Mouse (Mus musculus) MN1 (cell line): ENCODE results near the gene Lhfpl2.
A peak's percentile ranks its signal among the peaks of the same experiment; 100 is the strongest.
"Not testable (repeated sequence)": the region's sequence is repeated elsewhere in the genome, so short reads cannot be mapped to it uniquely, and the experiment has no call there.

ENCODE experiments used
- DNase-seq: peaks from one replicate; pipeline ENCODE4 v3.0.0-alpha.2; 2016; ENCODE audit warnings: low spot score

The Lhfpl2 gene

GRCm38 (mm10) chr13:94057563-94058560 lies at the start of gene Lhfpl2:
Gene Lhfpl2 (plus strand): TSS chr13:94057796.
- DNase-seq, result peak; percentile 42

- DNase-seq, result peak; percentile 63
Observed at GRCm38 (mm10) chr13:94011996-94012575, 45.5 kb upstream of the Lhfpl2 start.

GRCm38 (mm10) chr13:94013986-94014385 lies 43.6 kb upstream of the Lhfpl2 start:
- DNase-seq, result no peak

GRCm38 (mm10) chr13:94024575-94024974 lies 33.0 kb upstream of the Lhfpl2 start:
- not testable (repeated sequence) for DNase-seq

GRCm38 (mm10) chr13:94029147-94029546 lies 28.4 kb upstream of the Lhfpl2 start:
- no peak for DNase-seq

GRCm38 (mm10) chr13:94030551-94030950 lies 27.0 kb upstream of the Lhfpl2 start:
- DNase-seq, result no peak

GRCm38 (mm10) chr13:94037313-94038051 lies 20.1 kb upstream of the Lhfpl2 start:
- no peak for DNase-seq

- DNase-seq, result no peak
Observed at GRCm38 (mm10) chr13:94038052-94038340, 19.6 kb upstream of the Lhfpl2 start.

- DNase-seq, result no peak
Observed at GRCm38 (mm10) chr13:94050036-94050435, 7.6 kb upstream of the Lhfpl2 start.

- DNase-seq, result no peak
Observed at GRCm38 (mm10) chr13:94050782-94051181, 6.8 kb upstream of the Lhfpl2 start.

GRCm38 (mm10) chr13:94057036-94057562 lies 497 bp upstream of the Lhfpl2 start:
- no peak for DNase-seq

GRCm38 (mm10) chr13:94058642-94059222 lies 1.1 kb downstream of the Lhfpl2 start:
- DNase-seq, result peak; percentile 33

- DNase-seq, result no peak
Observed at GRCm38 (mm10) chr13:94059373-94059772, 1.8 kb downstream of the Lhfpl2 start.

- no peak for DNase-seq
Observed at GRCm38 (mm10) chr13:94059778-94060177, 2.2 kb downstream of the Lhfpl2 start.

GRCm38 (mm10) chr13:94060461-94060860 lies 2.9 kb downstream of the Lhfpl2 start:
- DNase-seq, result no peak

GRCm38 (mm10) chr13:94061256-94061877 lies 3.8 kb downstream of the Lhfpl2 start:
- DNase-seq, result no peak

- DNase-seq, result no peak
Observed at GRCm38 (mm10) chr13:94062349-94063111, 4.9 kb downstream of the Lhfpl2 start.

- no peak for DNase-seq
Observed at GRCm38 (mm10) chr13:94063156-94063555, 5.6 kb downstream of the Lhfpl2 start.

GRCm38 (mm10) chr13:94064571-94064970 lies 7.0 kb downstream of the Lhfpl2 start:
- peak; percentile 30 for DNase-seq

- DNase-seq, result no peak
Observed at GRCm38 (mm10) chr13:94065276-94066050, 7.9 kb downstream of the Lhfpl2 start.
